Mouse (Mus musculus): Measurements from ENCODE around the gene Tmtc1. TPM values are rescaled to one million over a fixed set of nuclear protein-coding genes. Genes with fewer than 3 reads are reported as not detected.

Gene Tmtc1
- polyA plus RNA-seq (2014; fragmentation: Nextera tagmentation; extraction: Ambion mirVana) = 0.74 and 1.1 TPM in 2 replicates

- H3K36me3 ChIP-seq (ENCODE audit: control insufficient read depth, insufficient read depth, low read length) = no peaks in the 10 kb centered on the region
- no peaks in the 10 kb centered on the region for H3K9me3 ChIP-seq (ENCODE audit: control insufficient read depth, low read length)
- 0 out of 2 replicates have a peak within 1 kb of the TSS, but pooled peaks have one; percentile 3 for H3K27ac ChIP-seq (ENCODE audit: low read depth, low read length)
- peak within 1 kb of the TSS; percentile 55 for H3K9ac ChIP-seq (ENCODE audit: low read depth, low read length)
- H3K27me3 ChIP-seq (ENCODE audit: control insufficient read depth, insufficient read depth, low read length) = peaks cover 24% of the 10 kb centered on the region
- peaks cover 11% of the 10 kb centered on the region for H3K4me1 ChIP-seq (replicated peaks; ENCODE audit: control insufficient read depth, insufficient read depth, low read length)
- ATAC-seq (ENCODE audit: low FRiP score) (peak; percentile 88), DNase-seq (ENCODE audit: low spot score) (peak; percentile 78)
- WGBS = under 1% methylated on average over 72 of the region's 99 CpGs
- H3K4me2 ChIP-seq (replicated peaks; ENCODE audit: low read depth, low read length) = peak within 1 kb of the TSS; percentile 87
- peak within 1 kb of the TSS; percentile 56 for H3K4me3 ChIP-seq (ENCODE audit: low read depth, low read length)
Measured at GRCm38 (mm10) chr6:148443726-148444701, at the start of gene Tmtc1. Tmtc1 (minus strand) TSS chr6:148444389.

- H3K36me3 ChIP-seq (ENCODE audit: control insufficient read depth, insufficient read depth, low read length) = no peaks in the 10 kb centered on the region
- H3K27me3 ChIP-seq (ENCODE audit: control insufficient read depth, insufficient read depth, low read length) = no peaks in the 10 kb centered on the region
- no peak overlapping the region for H3K9ac ChIP-seq (ENCODE audit: low read depth, low read length)
- no peak overlapping the region for H3K4me3 ChIP-seq (ENCODE audit: low read depth, low read length)
- ATAC-seq (ENCODE audit: low FRiP score) = no peak
- H3K4me1 ChIP-seq (replicated peaks; ENCODE audit: control insufficient read depth, insufficient read depth, low read length) = no peaks in the 10 kb centered on the region
- 87% methylated on average over 5 of the region's 5 CpGs for WGBS
- no peak for DNase-seq (ENCODE audit: low spot score)
- no peaks in the 10 kb centered on the region for H3K9me3 ChIP-seq (ENCODE audit: control insufficient read depth, low read length)
- H3K4me2 ChIP-seq (replicated peaks; ENCODE audit: low read depth, low read length) = no peak overlapping the region
- no peak overlapping the region for H3K27ac ChIP-seq (ENCODE audit: low read depth, low read length)
Measured at GRCm38 (mm10) chr6:148491849-148492248, 47.7 kb upstream of the Tmtc1 start.

GRCm38 (mm10) chr6:148486756-148487155 is 42.6 kb upstream of the Tmtc1 start:
- H3K27ac ChIP-seq (ENCODE audit: low read depth, low read length) = no peak overlapping the region
- no peak overlapping the region for H3K4me3 ChIP-seq (ENCODE audit: low read depth, low read length)
- no peaks in the 10 kb centered on the region for H3K27me3 ChIP-seq (ENCODE audit: control insufficient read depth, insufficient read depth, low read length)
- 88% methylated on average over 3 of the region's 3 CpGs for WGBS
- H3K4me1 ChIP-seq (replicated peaks; ENCODE audit: control insufficient read depth, insufficient read depth, low read length) = no peaks in the 10 kb centered on the region
- no peak overlapping the region for H3K9ac ChIP-seq (ENCODE audit: low read depth, low read length)
- DNase-seq (ENCODE audit: low spot score) = no peak
- no peaks in the 10 kb centered on the region for H3K9me3 ChIP-seq (ENCODE audit: control insufficient read depth, low read length)
- H3K4me2 ChIP-seq (replicated peaks; ENCODE audit: low read depth, low read length) = no peak overlapping the region
- H3K36me3 ChIP-seq (ENCODE audit: control insufficient read depth, insufficient read depth, low read length) = no peaks in the 10 kb centered on the region
- ATAC-seq (ENCODE audit: low FRiP score) = no peak

- Histone ChIP-seq H3K36me3 (ENCODE audit: control insufficient read depth, insufficient read depth, low read length) (no peaks in the 10 kb centered on the region), H3K4me3 (ENCODE audit: low read depth, low read length) (no peak overlapping the region), H3K9ac (ENCODE audit: low read depth, low read length) (no peak overlapping the region), H3K9me3 (ENCODE audit: control insufficient read depth, low read length) (no peaks in the 10 kb centered on the region), H3K4me1 (replicated peaks; ENCODE audit: control insufficient read depth, insufficient read depth, low read length) (no peaks in the 10 kb centered on the region), H3K4me2 (replicated peaks; ENCODE audit: low read depth, low read length) (no peak overlapping the region), H3K27me3 (ENCODE audit: control insufficient read depth, insufficient read depth, low read length) (no peaks in the 10 kb centered on the region), H3K27ac (ENCODE audit: low read depth, low read length) (no peak overlapping the region)
- no peak for DNase-seq (ENCODE audit: low spot score)
- no peak for ATAC-seq (ENCODE audit: low FRiP score)
Measured at GRCm38 (mm10) chr6:148481894-148482293, 37.7 kb upstream of the Tmtc1 start.

GRCm38 (mm10) chr6:148479671-148480237 is 35.6 kb upstream of the Tmtc1 start:
- no peaks in the 10 kb centered on the region for H3K4me1 ChIP-seq (replicated peaks; ENCODE audit: control insufficient read depth, insufficient read depth, low read length)
- no peak for DNase-seq (ENCODE audit: low spot score)
- no peaks in the 10 kb centered on the region for H3K36me3 ChIP-seq (ENCODE audit: control insufficient read depth, insufficient read depth, low read length)
- H3K9ac ChIP-seq (ENCODE audit: low read depth, low read length) = no peak overlapping the region
- ATAC-seq (ENCODE audit: low FRiP score) = no peak; the same call in 1 of the 2 replicates
- no peaks in the 10 kb centered on the region for H3K27me3 ChIP-seq (ENCODE audit: control insufficient read depth, insufficient read depth, low read length)
- H3K27ac ChIP-seq (ENCODE audit: low read depth, low read length) = no peak overlapping the region
- no peaks in the 10 kb centered on the region for H3K9me3 ChIP-seq (ENCODE audit: control insufficient read depth, low read length)
- WGBS = 66% methylated on average over 2 of the region's 2 CpGs
- no peak overlapping the region for H3K4me3 ChIP-seq (ENCODE audit: low read depth, low read length)
- no peak overlapping the region for H3K4me2 ChIP-seq (replicated peaks; ENCODE audit: low read depth, low read length)

GRCm38 (mm10) chr6:148478350-148478749 is 34.2 kb upstream of the Tmtc1 start:
- Histone ChIP-seq H3K36me3 (ENCODE audit: control insufficient read depth, insufficient read depth, low read length) (no peaks in the 10 kb centered on the region), H3K27ac (ENCODE audit: low read depth, low read length) (no peak overlapping the region), H3K9me3 (ENCODE audit: control insufficient read depth, low read length) (no peaks in the 10 kb centered on the region), H3K4me1 (replicated peaks; ENCODE audit: control insufficient read depth, insufficient read depth, low read length) (no peaks in the 10 kb centered on the region), H3K4me3 (ENCODE audit: low read depth, low read length) (no peak overlapping the region), H3K4me2 (replicated peaks; ENCODE audit: low read depth, low read length) (no peak overlapping the region), H3K27me3 (ENCODE audit: control insufficient read depth, insufficient read depth, low read length) (no peaks in the 10 kb centered on the region), H3K9ac (ENCODE audit: low read depth, low read length) (no peak overlapping the region)
- ATAC-seq (ENCODE audit: low FRiP score) (no peak), DNase-seq (ENCODE audit: low spot score) (no peak)
- 79% methylated on average over 6 of the region's 6 CpGs for WGBS

- 94% methylated on average over 3 of the region's 3 CpGs for WGBS
- ATAC-seq (ENCODE audit: low FRiP score) = no peak
- H3K36me3 ChIP-seq (ENCODE audit: control insufficient read depth, insufficient read depth, low read length) = no peaks in the 10 kb centered on the region
Measured at GRCm38 (mm10) chr6:148472289-148472688, 28.1 kb upstream of the Tmtc1 start.

GRCm38 (mm10) chr6:148467924-148468389 is 23.8 kb upstream of the Tmtc1 start:
- DNase-seq (ENCODE audit: low spot score) (no peak), ATAC-seq (ENCODE audit: low FRiP score) (no peak; the same call in 1 of the 2 replicates)
- WGBS = 67% methylated on average over 2 of the region's 2 CpGs

More at GRCm38 (mm10) chr6:148472289-148472688, 28.1 kb upstream of the Tmtc1 start:
- Histone ChIP-seq H3K9me3 (ENCODE audit: control insufficient read depth, low read length) (no peaks in the 10 kb centered on the region), H3K4me3 (ENCODE audit: low read depth, low read length) (no peak overlapping the region), H3K27ac (ENCODE audit: low read depth, low read length) (no peak overlapping the region), H3K27me3 (ENCODE audit: control insufficient read depth, insufficient read depth, low read length) (no peaks in the 10 kb centered on the region), H3K4me2 (replicated peaks; ENCODE audit: low read depth, low read length) (no peak overlapping the region), H3K9ac (ENCODE audit: low read depth, low read length) (no peak overlapping the region), H3K4me1 (replicated peaks; ENCODE audit: control insufficient read depth, insufficient read depth, low read length) (no peaks in the 10 kb centered on the region)
- no peak for DNase-seq (ENCODE audit: low spot score)

More at GRCm38 (mm10) chr6:148467924-148468389, 23.8 kb upstream of the Tmtc1 start:
- Histone ChIP-seq H3K4me1 (replicated peaks; ENCODE audit: control insufficient read depth, insufficient read depth, low read length) (no peaks in the 10 kb centered on the region), H3K9ac (ENCODE audit: low read depth, low read length) (no peak overlapping the region), H3K27ac (ENCODE audit: low read depth, low read length) (no peak overlapping the region), H3K4me3 (ENCODE audit: low read depth, low read length) (no peak overlapping the region), H3K36me3 (ENCODE audit: control insufficient read depth, insufficient read depth, low read length) (no peaks in the 10 kb centered on the region), H3K4me2 (replicated peaks; ENCODE audit: low read depth, low read length) (no peak overlapping the region), H3K9me3 (ENCODE audit: control insufficient read depth, low read length) (no peaks in the 10 kb centered on the region), H3K27me3 (ENCODE audit: control insufficient read depth, insufficient read depth, low read length) (no peaks in the 10 kb centered on the region)

Data from hindbrain, embryonic 11.5 days (tissue).